ENCODE assay signal across 23 mouse cellular contexts in genomic region chr10:49381852-49382251, GRCm38 (mm10).
DNase-seq lines count a peak whose midpoint lies in the region; ATAC-seq and TF ChIP-seq lines count a peak whose summit lies in the region.
"Had no signal": no experiment of that assay in that cellular context is flagged by ENCODE, and none has a peak within 500 bp of the region (broad histone marks: within the 10 kb centered on the region; RNA-seq: fewer than 3 reads in every experiment).

No protein-coding gene starts in this region.

- no peak for ATAC-seq in midbrain, postnatal 0 days (ENCODE audit: low FRiP score)
- ATAC-seq in midbrain, embryonic 14.5 days (ENCODE audit: low FRiP score, low TSS enrichment), result no peak
- no peak for ATAC-seq in erythroid progenitor cell, adult 5-6 weeks (replicated peaks; ENCODE audit: low FRiP score, poor library complexity, severe bottlenecking)
- ATAC-seq: forebrain, embryonic 16.5 days; intestine, embryonic 16.5 days had no signal

- H3K4me2 ChIP-seq in midbrain, postnatal 0 days (ENCODE audit: low read depth, low read length, poor library complexity, severe bottlenecking), result no peak overlapping the region
- H3K4me2 ChIP-seq in midbrain, embryonic 14.5 days (ENCODE audit: low read length), result no peak overlapping the region
- H3K4me2 ChIP-seq: heart, embryonic 12.5 days; limb, embryonic 13.5 days; liver, embryonic 11.5 days; lung, embryonic 15.5 days; midbrain, embryonic 11.5 days; neural tube, embryonic 13.5 days had no signal

- H3K27me3 ChIP-seq in midbrain, postnatal 0 days (ENCODE audit: insufficient read depth, low read length), result no peaks in the 10 kb centered on the region
- no peaks in the 10 kb centered on the region for H3K27me3 ChIP-seq in midbrain, embryonic 14.5 days (ENCODE audit: control insufficient read depth, insufficient read depth, low read length)
- H3K27me3 ChIP-seq: heart, embryonic 12.5 days; limb, embryonic 13.5 days; lung, embryonic 15.5 days; neural tube, embryonic 13.5 days had no signal

- peak; percentile 4 for DNase-seq in embryo, embryonic 10.5 days (ENCODE audit: low spot score)
- DNase-seq in embryo, embryonic 9.5 days (ENCODE audit: extremely low spot score), result no peak
- DNase-seq in midbrain, postnatal 0 days (ENCODE audit: low spot score), result peak; percentile 64
- no peak for DNase-seq in midbrain, embryonic 14.5 days
- DNase-seq in cerebellum, adult 9-10 months, result peak; percentile 91
- DNase-seq in cerebellum, postnatal 36 days, result peak; percentile 76 to 83
- DNase-seq in thymus, postnatal 36 days, result no peak
- DNase-seq: adrenal gland, adult 8-10 months; gastrocnemius, adult 2 months; heart, adult 2 months; kidney, adult 8-10 months; layer of hippocampus, adult 9-11 months had no signal

- no peak for TF ChIP-seq CTCF in midbrain, postnatal 0 days (IDR thresholded peaks at IDR 0.05)

- no peaks in the 10 kb centered on the region for H3K9me3 ChIP-seq in midbrain, postnatal 0 days (ENCODE audit: low read length)
- H3K9me3 ChIP-seq in midbrain, embryonic 14.5 days (ENCODE audit: control insufficient read depth, low read length), result no peaks in the 10 kb centered on the region
- H3K9me3 ChIP-seq: G1E; heart, embryonic 12.5 days; limb, embryonic 13.5 days; lung, embryonic 15.5 days; neural tube, embryonic 13.5 days had no signal

- H3K27ac ChIP-seq in midbrain, postnatal 0 days (ENCODE audit: low read depth, low read length), result no peak overlapping the region
- no peak overlapping the region for H3K27ac ChIP-seq in midbrain, embryonic 14.5 days (replicated peaks; ENCODE audit: low read depth, low read length)
- H3K27ac ChIP-seq: gastrocnemius, adult 2 months; heart, adult 2 months; kidney, postnatal 0 days; limb, embryonic 13.5 days; lung, embryonic 15.5 days; neural tube, embryonic 13.5 days had no signal

- H3K4me3 ChIP-seq in midbrain, postnatal 0 days (ENCODE audit: low read depth, low read length), result no peak overlapping the region
- no peak overlapping the region for H3K4me3 ChIP-seq in midbrain, embryonic 14.5 days (replicated peaks; ENCODE audit: low read depth, low read length)
- H3K4me3 ChIP-seq: gastrocnemius, adult 2 months; heart, adult 2 months; heart, embryonic 12.5 days; limb, embryonic 13.5 days; lung, embryonic 15.5 days; neural tube, embryonic 13.5 days had no signal

- no peak overlapping the region for H3K9ac ChIP-seq in midbrain, postnatal 0 days (replicated peaks; ENCODE audit: low read length, poor library complexity, severe bottlenecking)
- no peak overlapping the region for H3K9ac ChIP-seq in midbrain, embryonic 14.5 days (replicated peaks; ENCODE audit: low read length)
- H3K9ac ChIP-seq: heart, embryonic 12.5 days; limb, embryonic 13.5 days; lung, embryonic 15.5 days; neural tube, embryonic 13.5 days had no signal

- no peaks in the 10 kb centered on the region for H3K4me1 ChIP-seq in midbrain, postnatal 0 days (ENCODE audit: insufficient read depth, low read length)
- no peaks in the 10 kb centered on the region for H3K4me1 ChIP-seq in midbrain, embryonic 14.5 days (ENCODE audit: control insufficient read depth, insufficient read depth, low read length)
- H3K4me1 ChIP-seq: heart, embryonic 12.5 days; limb, embryonic 13.5 days; lung, embryonic 15.5 days; neural tube, embryonic 13.5 days had no signal

- no peaks in the 10 kb centered on the region for H3K36me3 ChIP-seq in midbrain, postnatal 0 days (ENCODE audit: insufficient read depth, low read length)
- H3K36me3 ChIP-seq in midbrain, embryonic 14.5 days (ENCODE audit: control insufficient read depth, insufficient read depth, low read length), result no peaks in the 10 kb centered on the region
- H3K36me3 ChIP-seq: G1E; heart, embryonic 12.5 days; limb, embryonic 13.5 days; lung, embryonic 15.5 days; neural tube, embryonic 13.5 days had no signal

- 57% methylated on average over 2 of the region's 2 CpGs for WGBS in midbrain, postnatal 0 days
- 54% methylated on average over 2 of the region's 2 CpGs for WGBS in midbrain, embryonic 14.5 days

Comparison
In these comparisons a context has a peak if more than half of its experiments do, and no peak if none do; other contexts are left out.
1. DNase-seq: peak in embryo, embryonic 10.5 days (single experiment), midbrain, postnatal 0 days (single experiment), cerebellum, adult 9-10 months (single experiment) and cerebellum, postnatal 36 days (2 of 2); none in embryo, embryonic 9.5 days (single experiment), midbrain, embryonic 14.5 days (single experiment) and thymus, postnatal 36 days (0 of 2).